Mouse (Mus musculus): ENCODE measurements around the gene Gm35134. TPM values are rescaled to one million over a fixed set of nuclear protein-coding genes. Genes with fewer than 3 reads are reported as not detected.
"Not testable (repeated sequence)": the region's sequence is repeated elsewhere in the genome, so short reads cannot be mapped to it uniquely, and the experiment has no call there.

Gene Gm35134
- not detected in 2 replicates for polyA plus RNA-seq (2012; rRNA removed)

- DNase-seq (ENCODE audit: extremely low spot score in 1 of 2, low spot score in 1 of 2): not testable (repeated sequence)
Observed at GRCm38 (mm10) chrY:19112707-19113106, at the start of gene Gm35134. Gene Gm35134 (plus strand): TSS chrY:19113007.
